Mouse (Mus musculus): Measurements from ENCODE around the gene Arnt.
"Not testable (repeated sequence)": the region's sequence is repeated elsewhere in the genome, so short reads cannot be mapped to it uniquely, and the experiment has no call there.

GRCm38 (mm10) chr3:95438636-95439035, 4.4 kb downstream of the Arnt start:
- TF ChIP-seq CTCF (IDR thresholded peaks at IDR 0.05; ENCODE audit: low read depth, low read length); POLR2A (IDR thresholded peaks at IDR 0.05; ENCODE audit: extremely low read depth, insufficient read depth, low read length): not testable (repeated sequence)

Measured in liver, adult 2 months (tissue).